Mouse (Mus musculus): ENCODE measurements around the gene Ifnlr1. TPM values are rescaled to one million over a fixed set of nuclear protein-coding genes. Genes with fewer than 3 reads are reported as not detected.

The Ifnlr1 gene
- polyA plus RNA-seq, 1 experiment from 2014 or later: 3.1 TPM

DNA sequence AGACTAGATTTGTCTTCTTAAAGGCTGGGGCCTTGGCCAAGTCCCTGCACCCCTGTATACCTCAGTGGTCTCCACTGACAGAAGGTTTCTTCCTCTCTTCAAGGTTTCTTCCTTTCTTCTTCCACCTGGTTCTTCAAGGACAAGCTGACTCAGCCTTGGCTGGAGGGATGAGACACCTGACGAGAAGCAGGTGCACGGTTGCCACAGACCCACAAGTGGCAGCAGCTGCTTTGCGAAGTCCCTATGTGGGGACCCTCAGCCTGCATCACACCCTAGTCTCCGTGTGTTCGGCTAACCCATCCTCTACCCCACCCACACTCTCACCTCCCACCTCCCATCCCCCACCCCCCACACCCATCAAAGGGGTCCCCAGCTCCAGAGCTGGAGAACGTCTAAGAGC is 24.1 kb upstream of the Ifnlr1 start:
- no peak for ATAC-seq
- DNase-seq (ENCODE audit: low read depth, low spot score): no peak
- no peak for TF ChIP-seq CTCF (IDR thresholded peaks at IDR 0.05)
- no peaks in the 10 kb centered on the region for H3K27me3 ChIP-seq
- ChIA-PET CTCF (interaction anchor here (1.0 kb wide), 1 partner anchor 145 kb away, joined by 6 read pairs; no protein-coding TSS in a partner anchor), POLR2A (no interaction called here)
- in situ Hi-C loops (cut with MboI; ENCODE audit: low pct_unique_long_range_greater_than_20kb): no loop called here

DNA sequence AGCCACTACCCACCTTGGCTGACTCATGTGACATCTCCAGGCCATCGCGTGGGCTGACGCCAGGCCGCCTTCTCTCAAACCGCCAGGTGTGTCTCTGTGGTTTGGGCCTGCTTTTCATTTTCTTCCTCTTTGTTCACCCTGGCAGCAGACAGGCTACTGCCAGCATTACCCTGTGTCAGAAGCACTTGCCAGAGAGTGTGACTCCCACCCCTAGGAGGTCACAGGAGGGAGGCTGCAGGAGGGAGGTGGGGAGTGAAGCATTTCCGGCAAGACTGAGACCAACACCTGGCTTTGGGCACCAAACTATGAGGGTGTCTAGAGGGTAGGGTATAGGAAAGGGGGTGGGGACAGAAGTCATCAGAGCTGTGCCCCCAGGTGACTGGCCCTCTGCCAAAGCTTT is 21.4 kb upstream of the Ifnlr1 start:
- TF ChIP-seq CTCF (IDR thresholded peaks at IDR 0.05): no peak
- in situ Hi-C loops (cut with MboI; ENCODE audit: low pct_unique_long_range_greater_than_20kb): loop anchor here (5.0 kb wide), 2 partner anchors 87 to 152 kb away; no protein-coding TSS in a partner anchor
- CTCF ChIA-PET: interaction anchor here (5.1 kb wide), 1 partner anchor 148 kb away, joined by 31 read pairs; no protein-coding TSS in a partner anchor
- no peak for DNase-seq (ENCODE audit: low read depth, low spot score)
- POLR2A ChIA-PET: no interaction called here
- H3K27me3 ChIP-seq: no peaks in the 10 kb centered on the region
- ATAC-seq: no peak

DNA sequence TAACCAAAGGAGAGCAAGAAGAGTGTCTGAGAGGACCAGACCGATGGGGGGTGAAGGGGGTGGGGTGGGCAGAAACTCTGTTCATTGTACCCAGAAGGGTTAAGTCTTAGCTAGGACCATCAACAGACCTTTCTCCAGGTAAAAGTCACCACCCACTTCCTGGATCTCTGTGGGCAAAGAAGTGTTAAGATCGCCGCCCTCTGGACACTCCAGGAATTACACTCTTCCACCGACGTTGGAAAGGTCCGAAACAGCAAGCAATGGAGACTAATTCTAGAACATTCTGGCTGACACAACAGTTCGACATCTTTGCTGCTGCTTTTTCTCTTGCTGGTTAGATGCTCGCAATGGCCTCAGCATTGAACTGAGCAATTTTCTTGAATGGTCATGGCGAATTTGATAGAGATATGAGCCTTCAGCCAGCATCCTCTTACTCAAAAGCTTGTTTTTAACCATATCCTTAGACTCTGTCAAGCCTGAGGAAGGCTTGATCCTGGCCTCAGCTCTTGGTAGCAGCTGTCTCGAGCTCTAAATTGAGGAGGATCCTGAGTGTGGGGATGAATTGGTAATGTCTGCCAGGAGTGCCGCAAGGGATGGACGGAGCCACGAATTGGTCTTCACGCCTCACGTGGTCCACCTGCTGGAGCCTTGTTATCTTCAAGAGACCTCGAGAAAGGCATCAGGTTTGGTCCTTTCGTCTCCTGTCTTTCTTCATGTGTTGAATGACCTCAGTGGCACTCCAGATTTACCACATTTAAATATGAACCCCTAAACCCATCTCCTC is 19.7 kb upstream of the Ifnlr1 start:
- ATAC-seq (no peak), DNase-seq (ENCODE audit: low read depth, low spot score) (no peak)
- peak; percentile 75 for TF ChIP-seq CTCF (IDR thresholded peaks at IDR 0.05)
- POLR2A ChIA-PET: interaction anchor here (0.5 to 0.6 kb wide), 3 partner anchors 66 to 237 kb away, joined by 3 to 5 read pairs (median 4); no protein-coding TSS in a partner anchor
- CTCF ChIA-PET: interaction anchor here (0.9 to 5.1 kb wide), 9 partner anchors 9 to 162 kb away, joined by 3 to 31 read pairs (median 4); no protein-coding TSS in a partner anchor
- in situ Hi-C loops (cut with MboI; ENCODE audit: low pct_unique_long_range_greater_than_20kb): loop anchor here (5.0 kb wide), 2 partner anchors 89 to 154 kb away; no protein-coding TSS in a partner anchor
- no peaks in the 10 kb centered on the region for H3K27me3 ChIP-seq

DNA sequence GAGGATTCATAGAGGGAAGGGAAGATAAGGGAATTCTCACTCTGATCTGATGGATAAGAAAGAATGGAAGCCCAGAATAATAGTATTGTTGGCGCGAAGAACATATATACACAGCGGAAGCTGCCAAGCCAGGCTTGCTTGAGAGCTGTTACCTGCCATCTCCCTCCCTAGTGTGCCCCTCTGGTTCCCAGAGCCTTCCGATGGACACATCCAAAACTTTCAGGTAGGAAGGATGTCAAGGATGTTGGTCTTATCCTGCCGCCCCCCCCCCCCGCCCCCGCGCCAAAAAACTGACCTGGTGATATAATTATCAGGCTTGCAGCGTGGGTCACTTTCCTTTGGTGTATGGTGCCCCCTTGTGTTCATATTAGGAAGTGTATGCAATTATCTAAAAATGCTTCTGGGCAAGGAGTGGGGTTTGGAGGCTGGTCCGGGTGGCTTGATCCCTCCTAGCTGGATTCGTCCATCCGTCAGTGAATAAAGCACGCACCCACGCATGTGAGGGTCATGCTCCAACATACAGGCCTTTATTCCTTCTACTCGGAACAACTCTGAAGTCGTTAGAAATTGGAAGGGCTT is 18.7 kb upstream of the Ifnlr1 start:
- ChIA-PET CTCF (interaction anchor here (0.9 to 5.1 kb wide), 7 partner anchors 14 to 163 kb away, joined by 3 to 31 read pairs (median 4); no protein-coding TSS in a partner anchor), POLR2A (interaction anchor here (0.6 kb wide), 2 partner anchors 67 to 238 kb away, joined by 4 to 5 read pairs; no protein-coding TSS in a partner anchor)
- TF ChIP-seq CTCF (IDR thresholded peaks at IDR 0.05): peak; percentile 46
- in situ Hi-C loops (cut with MboI; ENCODE audit: low pct_unique_long_range_greater_than_20kb): loop anchor here (5.0 kb wide), 2 partner anchors 90 to 155 kb away; no protein-coding TSS in a partner anchor
- DNase-seq (ENCODE audit: low read depth, low spot score): no peak
- no peak for ATAC-seq
- H3K27me3 ChIP-seq: no peaks in the 10 kb centered on the region

DNA sequence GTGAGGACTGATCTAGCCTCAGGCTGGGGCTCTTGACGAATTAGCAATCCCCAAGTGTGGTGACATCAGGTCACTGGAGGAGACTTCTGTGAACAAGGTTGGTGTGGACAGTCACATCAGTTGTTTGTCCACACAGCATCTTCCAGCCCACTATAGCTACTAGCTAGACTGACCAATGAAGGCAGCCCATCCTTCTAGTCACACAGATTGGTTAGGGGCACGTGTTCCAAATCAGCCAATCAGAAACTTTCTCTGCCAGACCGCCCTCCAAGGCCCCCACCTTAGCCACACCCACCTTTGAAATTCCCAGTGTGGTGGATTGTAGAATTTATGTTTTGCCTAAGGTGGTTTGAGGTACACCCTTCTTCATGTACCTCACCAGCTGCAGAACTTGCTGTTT is 12.6 kb upstream of the Ifnlr1 start:
- DNase-seq (ENCODE audit: low read depth, low spot score): no peak
- ChIA-PET CTCF (no interaction called here), POLR2A (interaction anchor here (0.5 kb wide), 1 partner anchor 179 kb away, joined by 3 read pairs; the partner anchor contains the start of genes Nipal3 and Stpg1)
- ATAC-seq: no peak
- in situ Hi-C loops (cut with MboI; ENCODE audit: low pct_unique_long_range_greater_than_20kb): no loop called here
- H3K27me3 ChIP-seq: no peaks in the 10 kb centered on the region
- no peak for TF ChIP-seq CTCF (IDR thresholded peaks at IDR 0.05)

DNA sequence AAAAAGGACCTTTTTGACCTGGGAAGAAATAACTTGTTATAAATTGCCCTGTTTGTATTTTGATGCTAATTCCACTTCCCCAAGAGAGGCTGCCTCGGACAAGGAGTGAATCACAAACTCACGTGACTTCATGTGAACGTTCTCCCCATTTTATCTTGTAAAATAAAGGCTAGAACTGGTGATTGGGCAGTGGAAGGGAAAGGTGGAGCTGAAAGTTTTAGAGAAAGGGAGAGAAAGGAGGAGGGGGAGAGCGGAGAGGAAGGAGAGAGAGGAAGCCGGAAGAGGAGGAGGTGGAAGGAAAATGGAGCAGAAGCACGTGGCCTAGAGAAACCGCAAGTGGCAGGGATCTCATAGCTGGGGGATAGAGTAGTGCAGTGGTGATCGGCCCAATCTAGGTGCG is 11.1 kb upstream of the Ifnlr1 start:
- POLR2A ChIA-PET: no interaction called here
- ATAC-seq (no peak), DNase-seq (ENCODE audit: low read depth, low spot score) (no peak)
- H3K27me3 ChIP-seq: no peaks in the 10 kb centered on the region
- in situ Hi-C loops (cut with MboI; ENCODE audit: low pct_unique_long_range_greater_than_20kb): loop anchor here (5.0 kb wide), 1 partner anchor 1718 kb away; no protein-coding TSS in a partner anchor
- CTCF ChIA-PET: interaction anchor here (1.1 to 1.2 kb wide), 2 partner anchors 9 to 164 kb away, joined by 4 read pairs; no protein-coding TSS in a partner anchor
- TF ChIP-seq CTCF (IDR thresholded peaks at IDR 0.05): no peak

DNA sequence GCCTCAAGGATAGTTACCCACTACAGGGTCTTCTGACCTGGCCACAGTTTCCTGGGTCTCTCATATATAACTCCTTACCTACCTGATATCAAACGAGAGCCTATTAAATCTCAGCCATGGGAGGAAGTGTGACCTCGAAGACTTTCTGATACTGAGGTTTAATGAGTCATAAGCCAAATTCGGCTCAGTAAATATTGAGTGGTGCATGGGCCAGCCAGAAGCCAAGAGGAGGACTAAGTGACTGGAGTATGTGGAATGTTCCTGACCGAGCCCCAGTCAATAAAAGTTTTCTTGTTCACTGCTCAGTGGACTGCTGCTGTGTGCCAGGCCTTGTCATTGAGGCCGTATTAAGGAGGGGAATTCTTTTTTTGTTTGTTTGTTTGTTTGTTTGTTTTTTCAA is 9.6 kb upstream of the Ifnlr1 start:
- CTCF ChIA-PET: no interaction called here
- TF ChIP-seq CTCF (IDR thresholded peaks at IDR 0.05): no peak
- POLR2A ChIA-PET: no interaction called here
- in situ Hi-C loops (cut with MboI; ENCODE audit: low pct_unique_long_range_greater_than_20kb): loop anchor here (5.0 kb wide), 1 partner anchor 1719 kb away; no protein-coding TSS in a partner anchor
- peak; percentile 37 for DNase-seq (ENCODE audit: low read depth, low spot score)
- no peak for ATAC-seq
- no peaks in the 10 kb centered on the region for H3K27me3 ChIP-seq

DNA sequence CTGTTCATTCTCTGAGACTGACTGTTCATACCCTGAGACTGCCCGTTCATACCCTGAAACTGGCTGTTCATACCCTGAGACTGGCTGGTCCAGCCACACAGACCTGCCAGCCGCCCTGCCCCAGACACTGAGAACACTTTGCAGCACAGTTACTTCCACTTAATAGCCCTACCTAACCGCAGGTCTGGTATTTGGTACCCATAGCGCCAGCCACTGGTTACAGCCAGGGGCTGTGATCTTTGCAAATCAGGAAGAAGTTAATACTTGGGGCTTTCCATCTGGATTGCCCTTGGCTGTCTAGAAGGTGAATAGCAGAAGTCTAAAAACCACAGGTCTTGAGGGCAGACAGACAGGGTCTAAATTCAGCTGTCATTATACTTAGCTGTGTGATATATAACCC is 6.8 kb upstream of the Ifnlr1 start:
- ChIA-PET POLR2A (no interaction called here), CTCF (no interaction called here)
- in situ Hi-C loops (cut with MboI; ENCODE audit: low pct_unique_long_range_greater_than_20kb): loop anchor here (5.0 kb wide), 1 partner anchor 1722 kb away; no protein-coding TSS in a partner anchor
- no peak for DNase-seq (ENCODE audit: low read depth, low spot score)
- no peak for TF ChIP-seq CTCF (IDR thresholded peaks at IDR 0.05)
- H3K27me3 ChIP-seq: no peaks in the 10 kb centered on the region
- ATAC-seq: no peak

DNA sequence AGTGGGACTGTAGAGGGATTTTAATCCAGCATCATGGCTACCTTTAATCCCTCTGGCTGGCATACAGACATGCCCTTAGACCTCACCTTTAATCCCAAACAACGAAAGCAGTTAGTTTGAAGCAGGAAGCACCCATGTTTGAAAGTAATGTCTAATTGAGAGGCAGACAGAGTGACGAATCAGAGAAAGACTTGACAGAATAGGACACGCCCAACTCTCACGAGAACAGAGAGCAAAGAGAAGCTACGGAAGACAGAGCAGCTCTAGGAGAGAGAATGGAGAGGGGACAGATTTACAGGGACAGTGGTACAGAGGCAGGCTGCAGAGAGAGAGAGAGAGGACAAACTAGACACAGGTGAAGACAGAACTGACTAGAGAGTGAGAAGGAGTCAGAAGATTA is 4.3 kb upstream of the Ifnlr1 start:
- ChIA-PET POLR2A (no interaction called here), CTCF (interaction anchor here (1.2 kb wide), 1 partner anchor 165 kb away, joined by 4 read pairs; no protein-coding TSS in a partner anchor)
- no peaks in the 10 kb centered on the region for H3K27me3 ChIP-seq
- in situ Hi-C loops (cut with MboI; ENCODE audit: low pct_unique_long_range_greater_than_20kb): loop anchor here (10.0 kb wide), 1 partner anchor 193 kb away; the partner anchor contains the start of gene Pnrc2
- ATAC-seq (no peak), DNase-seq (ENCODE audit: low read depth, low spot score) (no peak)
- no peak for TF ChIP-seq CTCF (IDR thresholded peaks at IDR 0.05)

DNA sequence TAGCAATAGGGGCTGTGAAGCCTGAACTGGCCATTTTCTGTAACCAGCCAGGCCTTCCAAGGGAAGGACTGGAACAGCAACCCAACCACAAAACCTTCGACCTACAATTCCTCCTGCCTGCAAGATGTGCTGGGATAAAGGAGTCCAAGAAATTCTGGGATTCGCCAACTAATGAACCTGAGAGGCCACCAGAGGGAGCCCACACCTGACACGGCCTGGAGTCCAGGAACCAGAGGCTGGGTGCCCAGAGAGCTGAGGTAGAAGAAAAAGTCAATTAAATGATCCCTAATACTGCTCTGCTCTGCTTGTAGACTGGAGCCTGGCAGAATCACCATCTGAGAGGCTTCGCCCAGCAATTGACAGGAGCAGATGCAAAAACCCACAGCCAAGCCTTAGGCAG is 2.5 kb upstream of the Ifnlr1 start:
- peak; percentile 59 for TF ChIP-seq CTCF (IDR thresholded peaks at IDR 0.05)
- ChIA-PET CTCF (interaction anchor here (2.0 kb wide), 1 partner anchor 12 kb away, joined by 6 read pairs; no protein-coding TSS in a partner anchor), POLR2A (no interaction called here)
- H3K27me3 ChIP-seq: no peaks in the 10 kb centered on the region
- in situ Hi-C loops (cut with MboI; ENCODE audit: low pct_unique_long_range_greater_than_20kb): loop anchor here (10.0 kb wide), 1 partner anchor 191 kb away; the partner anchor contains the start of gene Pnrc2
- DNase-seq (ENCODE audit: low read depth, low spot score) (no peak), ATAC-seq (no peak)
